Mouse (Mus musculus): ENCODE data around the gene Spocd1. TPM values are rescaled to one million over a fixed set of nuclear protein-coding genes. Genes with fewer than 3 reads are reported as not detected.

Spocd1 gene
- polyA plus RNA-seq, 1 experiment, result not detected

DNA sequence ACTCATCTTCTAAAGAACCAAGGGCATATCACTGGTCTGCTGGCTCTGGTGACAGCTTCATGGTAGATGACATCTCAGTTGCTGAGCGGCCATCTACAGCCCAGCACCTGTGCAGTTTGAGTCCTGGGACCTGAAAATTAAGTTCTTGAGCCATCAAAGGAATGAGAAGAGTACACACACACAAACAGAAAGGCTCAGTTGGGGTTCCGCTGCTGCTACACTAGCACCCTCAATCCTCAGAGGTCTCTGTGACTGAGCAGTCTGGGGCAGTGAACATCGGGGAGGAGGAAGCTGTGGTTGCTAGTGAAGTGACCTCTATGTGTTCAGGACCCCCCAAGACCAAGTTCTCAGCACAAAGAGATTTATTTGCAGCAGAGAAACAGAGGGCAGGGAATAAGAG is 16.1 kb upstream of the Spocd1 start:
- Histone ChIP-seq H3K27ac (replicated peaks; ENCODE audit: low read depth, low read length) (0 out of 2 replicates have a peak overlapping the region, but pooled peaks have one; percentile 36), H3K4me1 (ENCODE audit: control insufficient read depth, insufficient read depth, insufficient read length, low read length) (peaks cover 23% of the 10 kb centered on the region), H3K4me3 (ENCODE audit: insufficient read depth, low read depth, low read length) (no peak overlapping the region)

DNA sequence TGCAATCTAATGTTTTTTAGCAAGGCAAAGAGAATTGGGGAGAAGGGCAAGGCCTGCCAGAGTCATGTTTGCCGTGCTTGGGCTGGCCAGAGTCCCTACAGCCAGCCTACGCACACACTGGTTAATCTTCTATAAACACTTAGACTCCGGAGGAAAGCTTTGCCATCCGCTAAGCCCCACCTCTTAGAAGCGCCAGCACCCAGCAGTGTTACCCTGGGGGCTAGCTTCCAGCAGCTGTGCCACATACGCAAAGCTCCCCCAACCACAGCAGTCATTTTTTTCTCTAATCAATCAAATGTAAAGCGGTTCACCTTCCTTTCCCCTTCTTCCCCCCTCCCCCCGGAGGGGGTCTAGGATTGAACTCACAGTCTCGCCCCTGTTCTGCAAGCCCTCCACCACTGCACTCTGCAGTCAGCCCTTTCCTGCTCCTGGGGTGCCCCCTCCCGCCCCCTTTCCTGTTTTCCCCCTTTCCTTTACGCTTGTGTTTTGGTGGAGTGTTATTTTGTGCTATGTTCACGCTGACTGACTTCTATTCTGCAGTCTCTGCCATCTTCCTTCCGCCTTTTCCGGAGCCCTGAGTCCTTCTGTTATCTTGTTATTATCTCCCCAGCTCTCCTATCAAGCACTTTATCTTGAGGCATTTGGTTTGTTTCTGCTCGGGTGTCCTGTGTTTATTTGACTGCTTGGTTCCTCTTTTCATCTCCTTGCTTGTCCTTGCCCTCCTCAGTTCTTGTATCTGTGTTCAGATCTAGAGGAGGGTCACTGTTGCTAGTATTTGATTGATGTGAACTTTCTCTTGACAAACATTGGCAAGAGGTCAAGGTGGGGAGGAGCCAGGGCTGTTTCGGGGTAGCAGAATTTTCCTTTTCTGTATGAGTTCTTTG is 15.0 kb upstream of the Spocd1 start:
- Histone ChIP-seq H3K4me1 (ENCODE audit: control insufficient read depth, insufficient read depth, insufficient read length, low read length) (peaks cover 22% of the 10 kb centered on the region), H3K4me3 (ENCODE audit: insufficient read depth, low read depth, low read length) (no peak overlapping the region), H3K27ac (replicated peaks; ENCODE audit: low read depth, low read length) (peak overlapping the region; percentile 57)

GRCm38 (mm10) chr4:129914686-129915085 is 14.4 kb upstream of the Spocd1 start:
- Histone ChIP-seq H3K4me1 (ENCODE audit: control insufficient read depth, insufficient read depth, insufficient read length, low read length) (peaks cover 16% of the 10 kb centered on the region), H3K27ac (replicated peaks; ENCODE audit: low read depth, low read length) (peak overlapping the region; percentile 57; the same call in 1 of the 2 replicates), H3K4me3 (ENCODE audit: insufficient read depth, low read depth, low read length) (no peak overlapping the region)

DNA sequence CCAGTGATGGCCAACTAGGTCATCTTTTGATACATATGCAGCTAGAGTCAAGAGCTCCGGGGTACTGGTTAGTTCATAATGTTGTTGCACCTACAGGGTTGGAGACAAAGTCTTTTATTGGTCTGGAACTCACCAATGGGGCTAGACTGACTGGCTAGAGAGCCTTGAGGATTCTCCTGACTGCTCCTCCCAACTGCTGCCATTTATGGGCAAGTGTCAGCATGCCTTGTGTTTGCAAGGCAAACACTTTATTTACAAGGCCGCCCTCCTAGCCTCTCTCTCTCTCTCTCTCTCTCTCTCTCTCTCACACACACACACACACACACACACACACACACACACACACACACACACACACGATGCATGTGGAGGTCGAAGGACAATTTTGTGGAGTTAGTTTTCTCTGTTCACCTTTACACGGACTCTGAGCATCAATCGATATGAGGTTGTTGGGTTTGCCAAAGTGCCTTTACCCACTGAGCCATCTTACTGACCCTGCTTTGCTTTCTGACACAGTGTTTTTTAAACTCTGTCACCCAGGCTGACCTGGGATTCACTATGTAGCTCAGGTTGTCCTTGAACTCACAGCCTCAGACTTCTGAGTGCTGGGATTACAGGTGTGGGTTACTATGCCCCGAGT is 13.6 kb upstream of the Spocd1 start:
- 0 out of 2 replicates have a peak overlapping the region, but pooled peaks have one; percentile 18 for H3K27ac ChIP-seq (replicated peaks; ENCODE audit: low read depth, low read length)
- no peak overlapping the region for H3K4me3 ChIP-seq (ENCODE audit: insufficient read depth, low read depth, low read length)

DNA sequence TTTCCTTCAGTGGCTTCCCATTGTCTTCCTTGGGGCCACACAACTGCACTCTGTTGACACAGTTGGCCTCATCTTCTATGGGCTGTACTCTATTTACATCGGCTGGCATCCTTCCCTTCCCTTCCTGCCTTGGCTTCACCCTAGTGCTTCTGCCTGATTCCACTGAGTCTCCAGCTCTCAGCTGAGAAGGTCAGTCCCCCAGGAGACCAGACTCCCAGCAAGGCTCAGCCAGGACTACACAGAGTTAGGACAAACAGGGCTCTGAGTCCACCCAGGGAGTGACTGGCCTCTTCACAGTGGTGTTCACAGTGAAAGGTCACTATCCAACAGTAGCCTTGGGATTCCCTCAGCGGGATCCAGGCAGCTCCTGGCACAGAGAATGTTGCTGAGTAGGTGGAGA is 12.9 kb upstream of the Spocd1 start:
- Histone ChIP-seq H3K4me3 (ENCODE audit: insufficient read depth, low read depth, low read length) (no peak overlapping the region), H3K27ac (replicated peaks; ENCODE audit: low read depth, low read length) (peak overlapping the region; percentile 18; the same call in 1 of the 2 replicates), H3K4me1 (ENCODE audit: control insufficient read depth, insufficient read depth, insufficient read length, low read length) (peaks cover 16% of the 10 kb centered on the region)

More for the DNA sequence above, 13.6 kb upstream of the Spocd1 start:
- peaks cover 16% of the 10 kb centered on the region for H3K4me1 ChIP-seq (ENCODE audit: control insufficient read depth, insufficient read depth, insufficient read length, low read length)

DNA sequence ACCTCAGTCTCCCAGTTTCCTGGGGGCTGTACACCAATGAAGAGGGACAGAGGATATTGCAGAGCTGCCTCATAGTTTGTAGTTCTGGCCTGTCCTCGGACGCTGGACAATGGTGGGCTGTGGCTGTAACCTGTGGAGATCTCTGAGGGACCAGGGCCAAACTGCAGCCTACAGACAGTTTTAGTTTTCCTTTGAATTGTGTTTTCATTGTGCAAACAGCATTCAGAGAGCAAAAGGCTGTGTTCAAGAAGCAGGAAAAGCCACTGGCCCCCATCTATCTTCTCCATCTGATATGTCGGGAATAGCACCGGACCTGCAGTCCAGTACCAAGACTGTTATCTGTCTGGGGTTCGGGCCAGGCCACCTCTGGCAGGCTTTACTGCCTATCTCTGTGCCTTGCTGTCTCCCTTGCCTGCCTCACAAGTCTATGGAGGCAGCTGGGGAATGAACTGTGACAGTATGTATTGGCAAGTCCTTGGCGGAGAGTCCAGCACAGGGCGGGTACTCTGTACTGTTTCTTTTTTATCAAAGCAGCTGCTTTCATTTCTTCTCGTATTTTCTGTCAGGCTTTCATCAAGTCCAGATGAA is 11.9 kb upstream of the Spocd1 start:
- Histone ChIP-seq H3K4me1 (ENCODE audit: control insufficient read depth, insufficient read depth, insufficient read length, low read length) (peaks cover 16% of the 10 kb centered on the region), H3K4me3 (ENCODE audit: insufficient read depth, low read depth, low read length) (no peak overlapping the region), H3K27ac (replicated peaks; ENCODE audit: low read depth, low read length) (no peak overlapping the region)

- Histone ChIP-seq H3K27ac (replicated peaks; ENCODE audit: low read depth, low read length) (no peak overlapping the region), H3K4me3 (ENCODE audit: insufficient read depth, low read depth, low read length) (no peak overlapping the region), H3K4me1 (ENCODE audit: control insufficient read depth, insufficient read depth, insufficient read length, low read length) (peaks cover 13% of the 10 kb centered on the region)
Measured at GRCm38 (mm10) chr4:129918464-129918863, 10.6 kb upstream of the Spocd1 start.

GRCm38 (mm10) chr4:129918901-129919300 is 10.1 kb upstream of the Spocd1 start:
- H3K4me3 ChIP-seq (ENCODE audit: insufficient read depth, low read depth, low read length), result no peak overlapping the region
- H3K27ac ChIP-seq (replicated peaks; ENCODE audit: low read depth, low read length), result no peak overlapping the region
- H3K4me1 ChIP-seq (ENCODE audit: control insufficient read depth, insufficient read depth, insufficient read length, low read length), result peaks cover 13% of the 10 kb centered on the region

GRCm38 (mm10) chr4:129920542-129921313 is 8.3 kb upstream of the Spocd1 start:
- no peak overlapping the region for H3K4me3 ChIP-seq (ENCODE audit: insufficient read depth, low read depth, low read length)
- H3K4me1 ChIP-seq (ENCODE audit: control insufficient read depth, insufficient read depth, insufficient read length, low read length), result peaks cover 4% of the 10 kb centered on the region; the same call in 1 of the 2 replicates
- no peak overlapping the region for H3K27ac ChIP-seq (replicated peaks; ENCODE audit: low read depth, low read length)

DNA sequence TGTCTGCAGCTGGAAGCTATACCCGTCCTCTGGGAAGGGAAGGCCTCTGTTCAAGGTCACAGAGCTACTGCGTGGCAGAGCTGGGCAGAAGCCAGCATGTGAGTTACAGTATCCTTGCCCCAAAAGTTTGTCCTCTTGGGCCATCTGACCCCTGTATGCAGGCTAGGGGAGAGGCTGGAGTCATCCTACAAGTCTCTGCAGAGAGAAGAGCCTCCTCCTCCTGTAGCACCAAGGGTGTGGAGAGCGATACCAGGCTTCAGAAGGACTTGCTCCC is 7.8 kb upstream of the Spocd1 start:
- H3K4me1 ChIP-seq (ENCODE audit: control insufficient read depth, insufficient read depth, insufficient read length, low read length), result peaks cover under 1% of the 10 kb centered on the region; the same call in 1 of the 2 replicates
- no peak overlapping the region for H3K4me3 ChIP-seq (ENCODE audit: insufficient read depth, low read depth, low read length)
- no peak overlapping the region for H3K27ac ChIP-seq (replicated peaks; ENCODE audit: low read depth, low read length)

DNA sequence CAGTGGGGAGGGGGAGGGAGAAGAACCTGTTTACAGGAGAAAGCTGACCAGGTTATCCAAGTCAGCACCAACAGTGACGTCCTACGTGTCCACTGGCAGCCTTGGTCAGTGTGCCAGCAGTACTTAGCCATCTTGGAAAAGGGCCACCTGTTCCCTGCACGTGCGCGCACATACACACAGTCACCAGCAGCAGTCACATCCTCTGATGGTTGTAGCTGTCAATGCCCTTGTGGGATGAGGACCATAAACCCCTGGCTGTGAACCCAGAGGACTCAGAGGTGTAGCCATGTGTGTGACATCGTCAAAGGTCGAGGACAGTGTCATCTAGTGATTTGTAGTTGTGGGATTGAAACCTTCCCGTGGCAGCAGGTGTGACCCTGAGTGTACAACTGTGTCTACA is 4.9 kb upstream of the Spocd1 start:
- Histone ChIP-seq H3K4me1 (ENCODE audit: control insufficient read depth, insufficient read depth, insufficient read length, low read length) (no peaks in the 10 kb centered on the region), H3K27ac (replicated peaks; ENCODE audit: low read depth, low read length) (no peak overlapping the region), H3K4me3 (ENCODE audit: insufficient read depth, low read depth, low read length) (no peak overlapping the region)

DNA sequence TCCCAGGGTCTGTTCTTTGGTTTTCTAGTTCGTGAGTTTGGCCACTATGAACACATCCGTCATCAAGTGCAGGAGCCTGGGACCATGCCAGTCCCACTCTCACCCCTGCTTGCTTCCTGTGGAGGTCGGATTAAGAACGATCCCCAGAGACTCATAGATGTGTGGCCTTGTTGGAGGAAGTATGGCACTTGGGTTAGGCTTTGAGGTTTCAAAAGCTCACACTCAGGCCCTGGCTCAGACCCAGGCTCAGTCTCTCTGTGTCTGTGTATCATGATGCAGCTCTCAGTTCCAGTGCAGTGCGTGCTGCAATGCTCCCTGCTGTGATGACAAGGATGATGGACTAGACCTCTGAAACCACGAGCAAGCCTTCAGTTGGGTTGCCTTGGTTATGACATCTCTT is 4.4 kb upstream of the Spocd1 start:
- Histone ChIP-seq H3K4me3 (ENCODE audit: insufficient read depth, low read depth, low read length) (no peak overlapping the region), H3K27ac (replicated peaks; ENCODE audit: low read depth, low read length) (no peak overlapping the region), H3K4me1 (ENCODE audit: control insufficient read depth, insufficient read depth, insufficient read length, low read length) (no peaks in the 10 kb centered on the region)

DNA sequence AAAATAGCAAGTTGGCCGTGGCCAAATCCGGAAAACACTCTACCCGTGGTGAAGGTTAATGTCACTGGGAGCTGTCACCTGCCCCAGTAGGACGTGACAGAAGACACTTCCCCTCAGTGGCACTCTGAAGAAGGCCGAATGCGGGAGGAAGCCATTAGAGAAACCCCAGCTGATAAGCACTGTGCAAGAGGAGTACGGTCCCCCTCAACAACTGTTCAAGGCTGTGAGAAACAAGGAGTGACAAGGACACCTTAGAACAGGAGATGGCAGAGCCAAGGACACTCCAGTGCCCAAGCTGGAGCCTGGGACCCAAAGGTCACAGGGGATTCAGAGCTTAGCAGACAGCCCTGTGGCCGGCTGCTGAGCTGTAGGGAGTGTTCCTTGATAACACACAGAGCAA is 2.5 kb upstream of the Spocd1 start:
- no peak overlapping the region for H3K4me3 ChIP-seq (ENCODE audit: insufficient read depth, low read depth, low read length)
- H3K4me1 ChIP-seq (ENCODE audit: control insufficient read depth, insufficient read depth, insufficient read length, low read length), result no peaks in the 10 kb centered on the region
- H3K27ac ChIP-seq (replicated peaks; ENCODE audit: low read depth, low read length), result no peak overlapping the region

DNA sequence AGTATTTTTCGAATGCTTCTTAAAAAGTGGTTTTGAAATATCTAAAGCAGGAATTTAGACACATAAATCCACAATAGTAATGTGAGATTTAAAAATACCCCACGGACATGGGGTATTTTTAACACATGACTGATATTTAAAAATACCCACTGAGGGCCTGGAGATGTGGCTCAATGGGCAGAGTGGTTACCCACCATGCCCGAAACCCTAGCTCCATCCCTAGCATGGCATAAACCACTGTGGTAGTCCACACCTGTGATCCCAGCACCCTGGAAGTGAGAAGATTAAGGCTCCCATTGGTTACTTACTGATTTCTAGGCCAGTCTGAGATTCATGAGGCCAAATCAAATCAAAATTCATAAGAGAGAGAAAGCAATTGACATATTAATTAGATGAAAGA is 2.0 kb upstream of the Spocd1 start:
- no peak overlapping the region for H3K27ac ChIP-seq (replicated peaks; ENCODE audit: low read depth, low read length)
- no peak overlapping the region for H3K4me3 ChIP-seq (ENCODE audit: insufficient read depth, low read depth, low read length)
- no peaks in the 10 kb centered on the region for H3K4me1 ChIP-seq (ENCODE audit: control insufficient read depth, insufficient read depth, insufficient read length, low read length)
